Mouse (Mus musculus): ENCODE results near the gene Cfap57. TPM values are rescaled to one million over a fixed set of nuclear protein-coding genes. Genes with fewer than 3 reads are reported as not detected.

The Cfap57 gene
- polyA plus RNA-seq, 1 experiment from 2014 or later: 0.31 TPM

DNA sequence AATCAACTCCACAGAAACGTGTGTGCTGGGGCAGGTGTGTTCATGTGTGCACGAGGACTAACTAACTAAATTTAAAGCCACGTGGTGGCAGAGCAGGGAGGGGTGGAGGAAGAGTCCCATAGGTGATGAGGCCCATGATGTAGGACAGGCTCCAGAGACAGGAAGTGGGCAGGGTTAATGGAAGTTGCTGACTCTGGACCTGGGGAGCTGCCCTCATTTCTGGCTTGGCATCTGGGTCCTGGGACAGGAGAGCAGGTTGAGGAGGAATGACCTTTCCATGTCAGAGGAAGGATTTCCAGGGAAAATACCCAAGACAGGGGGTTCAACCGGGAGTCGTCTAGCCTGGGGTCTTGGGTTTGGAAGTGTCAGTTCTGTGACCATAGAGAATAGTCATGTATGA, 87.9 kb downstream of the Cfap57 start:
- no peak for ATAC-seq (ENCODE audit: low FRiP score, low read depth)
- H3K4me2 ChIP-seq (replicated peaks): no peak overlapping the region
- H3K9me3 ChIP-seq: no peaks in the 10 kb centered on the region
- H3K4me3 ChIP-seq: no peak overlapping the region
- no peak overlapping the region for H3K27ac ChIP-seq
- H3K9ac ChIP-seq: no peak overlapping the region
- H3K4me1 ChIP-seq: no peaks in the 10 kb centered on the region
- H3K27me3 ChIP-seq: no peaks in the 10 kb centered on the region
- 71% methylated on average over 5 of the region's 5 CpGs for WGBS
- H3K36me3 ChIP-seq: no peaks in the 10 kb centered on the region

DNA sequence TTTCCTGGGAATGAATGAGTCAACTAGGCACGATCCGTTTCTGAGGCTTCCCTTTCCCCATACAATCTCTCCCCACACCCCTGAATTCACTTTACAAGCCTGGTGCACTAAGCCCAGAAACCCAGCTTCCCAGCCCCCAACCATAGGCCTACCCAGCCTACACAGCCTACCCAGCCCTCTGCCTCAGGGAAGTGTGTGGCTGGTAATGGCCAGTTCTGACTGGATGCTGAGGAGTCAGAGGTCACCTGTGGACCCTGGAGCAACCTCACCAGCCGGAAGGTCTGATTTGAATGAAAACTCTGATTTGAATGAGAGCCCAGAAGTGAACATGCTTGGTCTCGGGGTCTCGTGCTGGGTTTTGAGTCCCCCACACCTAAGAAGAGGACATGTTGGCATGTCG, 92.9 kb downstream of the Cfap57 start:
- no peak overlapping the region for H3K4me3 ChIP-seq

DNA sequence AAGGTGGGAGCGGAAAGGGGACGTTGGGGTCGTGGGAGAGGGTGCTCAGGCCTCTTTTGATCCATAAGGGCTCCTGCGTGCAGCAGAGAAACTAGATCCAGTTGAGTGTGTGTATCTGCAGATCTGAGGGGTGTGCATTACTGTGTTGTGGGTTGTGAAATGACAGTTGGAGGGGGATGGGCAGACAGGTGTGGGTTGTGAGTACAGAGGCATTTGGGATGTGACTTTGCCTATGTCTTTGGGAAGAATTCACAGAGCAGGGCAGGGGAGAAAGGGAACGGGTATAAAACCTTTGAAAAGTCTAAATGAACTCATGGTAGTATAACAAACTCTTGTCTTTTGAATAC, 93.3 kb downstream of the Cfap57 start:
- Histone ChIP-seq H3K4me2 (replicated peaks) (peak overlapping the region; percentile 26; the same call in 1 of the 2 replicates), H3K4me1 (peaks cover 9% of the 10 kb centered on the region; the same call in 1 of the 2 replicates), H3K4me3 (no peak overlapping the region), H3K9ac (no peak overlapping the region), H3K27ac (no peak overlapping the region), H3K36me3 (no peaks in the 10 kb centered on the region), H3K27me3 (no peaks in the 10 kb centered on the region; the same call in 1 of the 2 replicates), H3K9me3 (no peaks in the 10 kb centered on the region)
- 36% methylated on average over 5 of the region's 5 CpGs for WGBS
- ATAC-seq (ENCODE audit: low FRiP score, low read depth): no peak

More for the DNA sequence above, 92.9 kb downstream of the Cfap57 start:
- no peaks in the 10 kb centered on the region; the same call in 1 of the 2 replicates for H3K27me3 ChIP-seq
- H3K36me3 ChIP-seq: no peaks in the 10 kb centered on the region
- WGBS: 79% methylated on average over 6 of the region's 6 CpGs
- H3K4me2 ChIP-seq (replicated peaks): no peak overlapping the region
- H3K4me1 ChIP-seq: peaks cover 9% of the 10 kb centered on the region; the same call in 1 of the 2 replicates
- H3K9ac ChIP-seq: no peak overlapping the region
- no peaks in the 10 kb centered on the region for H3K9me3 ChIP-seq
- no peak overlapping the region for H3K27ac ChIP-seq
- ATAC-seq (ENCODE audit: low FRiP score, low read depth): no peak

DNA sequence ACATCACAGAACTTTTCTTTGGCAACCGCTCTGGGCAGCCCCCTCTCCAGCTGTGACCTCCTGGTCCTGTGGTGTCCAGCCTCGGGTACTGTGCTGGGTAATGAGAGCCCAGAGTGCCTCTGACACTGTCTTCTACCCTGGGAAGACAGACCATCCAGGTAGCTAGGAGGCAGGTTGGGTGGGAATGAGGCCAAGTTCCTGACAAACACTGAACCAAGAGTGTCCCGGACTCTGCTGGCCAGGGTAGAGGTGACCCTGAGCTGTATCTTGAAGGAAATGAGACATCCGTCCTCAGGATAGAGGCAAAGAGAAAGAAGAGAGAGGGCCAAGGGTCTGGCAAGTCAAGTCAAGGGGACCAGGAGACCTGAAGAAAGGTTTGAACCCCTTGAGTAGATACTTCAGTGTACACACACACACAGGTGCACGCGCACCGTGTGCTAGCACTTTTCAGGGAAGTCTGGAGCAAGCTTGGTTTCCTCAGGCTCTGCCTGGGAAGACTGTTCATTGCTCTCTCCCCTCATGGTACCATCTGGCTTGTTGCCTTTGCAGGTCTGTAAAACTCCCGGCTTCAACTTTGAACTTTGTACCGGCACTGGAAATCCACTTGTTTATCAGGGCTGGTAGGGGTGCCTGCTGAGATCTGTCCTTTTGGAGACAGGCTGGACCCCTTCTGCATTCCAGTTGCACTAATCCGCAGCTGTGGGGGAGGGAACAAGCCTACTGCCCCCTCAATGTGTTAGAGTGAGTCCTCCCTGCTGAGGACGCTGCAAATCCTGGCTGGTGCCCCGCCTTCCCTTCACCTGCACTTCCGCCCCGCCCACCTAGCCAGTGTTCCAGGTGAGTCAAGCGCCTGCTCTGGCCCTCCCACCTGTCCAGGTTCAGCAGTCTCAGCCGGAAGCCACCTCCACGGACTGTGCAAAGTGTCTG, 93.9 kb downstream of the Cfap57 start, which contains the start of gene 2610528J11Rik:
TSS of gene 2610528J11Rik (plus strand) at position 592 of the 927 bp plus-strand sequence.
- no peak within 1 kb of the TSS for H3K4me3 ChIP-seq

DNA sequence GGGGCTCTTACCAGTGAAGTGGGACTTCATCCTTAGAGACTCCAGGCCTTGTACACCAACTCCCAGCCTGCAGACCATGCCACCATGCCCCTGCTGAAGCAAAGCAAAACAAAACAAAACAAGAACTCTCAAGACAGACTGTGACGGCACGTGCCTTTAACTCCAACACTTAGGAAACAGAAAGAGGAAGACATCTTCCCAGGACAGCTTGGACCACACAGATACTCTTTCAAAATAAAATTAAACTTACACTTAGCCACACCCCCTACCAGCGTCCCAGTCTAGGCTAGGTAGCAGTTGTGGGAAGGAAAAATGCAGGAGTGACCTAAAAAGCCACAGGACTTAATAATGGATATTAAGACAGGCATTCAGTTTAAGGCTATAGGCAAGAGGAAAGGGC, 94.8 kb downstream of the Cfap57 start:
- no peak overlapping the region for H3K27ac ChIP-seq
- H3K4me2 ChIP-seq (replicated peaks): no peak overlapping the region
- no peaks in the 10 kb centered on the region for H3K36me3 ChIP-seq
- peaks cover 9% of the 10 kb centered on the region; the same call in 1 of the 2 replicates for H3K4me1 ChIP-seq
- no peak overlapping the region for H3K4me3 ChIP-seq
- H3K9ac ChIP-seq: no peak overlapping the region
- no peaks in the 10 kb centered on the region; the same call in 1 of the 2 replicates for H3K27me3 ChIP-seq
- no peaks in the 10 kb centered on the region for H3K9me3 ChIP-seq
- ATAC-seq (ENCODE audit: low FRiP score, low read depth): no peak
- 68% methylated on average over 3 of the region's 3 CpGs for WGBS

More for the DNA sequence above, 93.9 kb downstream of the Cfap57 start, which contains the start of gene 2610528J11Rik:
- H3K27ac ChIP-seq: no peak within 1 kb of the TSS
- WGBS: 39% methylated on average over 17 of the region's 17 CpGs
- H3K4me1 ChIP-seq: peaks cover 9% of the 10 kb centered on the region; the same call in 1 of the 2 replicates
- no peaks in the 10 kb centered on the region; the same call in 1 of the 2 replicates for H3K27me3 ChIP-seq
- no peaks in the 10 kb centered on the region for H3K36me3 ChIP-seq
- no peaks in the 10 kb centered on the region for H3K9me3 ChIP-seq
- no peak within 1 kb of the TSS for H3K9ac ChIP-seq
- H3K4me2 ChIP-seq (replicated peaks): peak within 1 kb of the TSS; percentile 26; the same call in 1 of the 2 replicates
- no peak for ATAC-seq (ENCODE audit: low FRiP score, low read depth)

DNA sequence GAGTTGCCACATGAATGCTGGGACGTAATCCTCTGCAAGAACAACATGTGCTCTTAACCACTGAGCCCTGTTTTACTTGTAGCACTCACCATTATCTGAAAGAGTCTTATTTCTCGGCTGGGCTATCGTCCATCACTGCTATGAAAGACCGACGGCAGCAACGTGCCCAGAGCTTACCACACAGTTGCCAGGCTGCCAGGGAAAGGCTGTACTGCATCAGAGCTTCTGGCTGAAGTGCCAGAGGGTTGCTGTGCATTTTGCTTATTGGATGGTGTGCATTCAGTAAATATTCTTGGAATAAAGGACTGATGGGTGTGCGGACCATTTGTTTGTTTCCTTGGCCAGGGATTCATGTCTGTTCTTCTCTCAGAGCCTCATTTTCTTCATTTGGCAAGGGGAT, 96.6 kb downstream of the Cfap57 start:
- Histone ChIP-seq H3K36me3 (no peaks in the 10 kb centered on the region), H3K4me1 (peaks cover 9% of the 10 kb centered on the region; the same call in 1 of the 2 replicates), H3K4me3 (no peak overlapping the region), H3K27me3 (no peaks in the 10 kb centered on the region; the same call in 1 of the 2 replicates), H3K4me2 (replicated peaks) (no peak overlapping the region), H3K9ac (no peak overlapping the region), H3K9me3 (no peaks in the 10 kb centered on the region), H3K27ac (no peak overlapping the region)
- WGBS: 66% methylated on average over 7 of the region's 7 CpGs
- ATAC-seq (ENCODE audit: low FRiP score, low read depth): no peak

DNA sequence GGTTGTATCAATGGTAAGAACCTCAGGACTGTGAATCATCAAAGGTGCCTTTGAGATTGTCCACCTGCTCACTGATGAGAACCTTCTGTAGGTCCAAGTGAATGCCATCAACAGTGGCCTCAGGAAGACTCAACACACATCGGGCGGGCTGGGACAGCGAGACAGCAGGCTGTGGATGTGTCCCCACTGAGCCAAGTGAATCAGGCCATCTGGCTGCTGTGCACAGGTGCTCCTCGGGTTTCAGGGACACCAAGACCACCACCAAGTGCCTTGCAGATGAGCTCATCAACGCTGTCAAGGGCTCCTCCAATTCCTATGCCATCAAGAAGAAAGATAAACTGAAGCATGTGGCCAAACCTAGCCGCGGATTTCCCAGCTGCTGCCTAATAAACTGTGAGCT, 98.3 kb downstream of the Cfap57 start:
- no peak overlapping the region for H3K9ac ChIP-seq
- no peak for ATAC-seq (ENCODE audit: low FRiP score, low read depth)
- H3K9me3 ChIP-seq: no peaks in the 10 kb centered on the region
- H3K27me3 ChIP-seq: peaks cover 13% of the 10 kb centered on the region
- no peak overlapping the region for H3K27ac ChIP-seq
- H3K4me2 ChIP-seq (replicated peaks): no peak overlapping the region
- 72% methylated on average over 7 of the region's 7 CpGs for WGBS
- no peak overlapping the region for H3K4me3 ChIP-seq
- H3K4me1 ChIP-seq: peaks cover 9% of the 10 kb centered on the region; the same call in 1 of the 2 replicates
- H3K36me3 ChIP-seq: no peaks in the 10 kb centered on the region

DNA sequence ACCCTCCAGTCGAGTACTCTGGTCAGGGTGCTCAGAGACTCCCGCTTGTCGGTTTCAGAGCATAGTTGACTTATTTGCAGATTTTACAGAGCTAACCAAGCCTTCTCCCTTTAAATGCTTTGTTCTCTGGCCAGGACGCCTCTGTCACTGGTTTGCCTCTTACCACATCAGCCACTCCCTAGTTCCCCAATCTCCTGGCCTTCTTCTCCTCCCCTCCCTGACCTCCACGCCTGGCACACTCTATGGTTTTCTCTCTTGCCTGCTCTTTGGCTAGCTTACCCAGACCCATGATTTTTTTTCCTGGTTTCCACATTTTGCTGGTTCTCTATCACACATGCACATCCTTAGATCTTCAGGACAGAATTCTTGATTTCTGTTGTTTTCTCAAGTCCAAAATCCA, 102.4 kb downstream of the Cfap57 start:
- no peak for ATAC-seq (ENCODE audit: low FRiP score, low read depth)
- WGBS: 65% methylated on average over 5 of the region's 5 CpGs
- Histone ChIP-seq H3K4me1 (peaks cover 9% of the 10 kb centered on the region; the same call in 1 of the 2 replicates), H3K4me2 (replicated peaks) (no peak overlapping the region), H3K36me3 (no peaks in the 10 kb centered on the region), H3K27me3 (peaks cover 31% of the 10 kb centered on the region), H3K4me3 (no peak overlapping the region), H3K27ac (no peak overlapping the region), H3K9me3 (no peaks in the 10 kb centered on the region), H3K9ac (no peak overlapping the region)

DNA sequence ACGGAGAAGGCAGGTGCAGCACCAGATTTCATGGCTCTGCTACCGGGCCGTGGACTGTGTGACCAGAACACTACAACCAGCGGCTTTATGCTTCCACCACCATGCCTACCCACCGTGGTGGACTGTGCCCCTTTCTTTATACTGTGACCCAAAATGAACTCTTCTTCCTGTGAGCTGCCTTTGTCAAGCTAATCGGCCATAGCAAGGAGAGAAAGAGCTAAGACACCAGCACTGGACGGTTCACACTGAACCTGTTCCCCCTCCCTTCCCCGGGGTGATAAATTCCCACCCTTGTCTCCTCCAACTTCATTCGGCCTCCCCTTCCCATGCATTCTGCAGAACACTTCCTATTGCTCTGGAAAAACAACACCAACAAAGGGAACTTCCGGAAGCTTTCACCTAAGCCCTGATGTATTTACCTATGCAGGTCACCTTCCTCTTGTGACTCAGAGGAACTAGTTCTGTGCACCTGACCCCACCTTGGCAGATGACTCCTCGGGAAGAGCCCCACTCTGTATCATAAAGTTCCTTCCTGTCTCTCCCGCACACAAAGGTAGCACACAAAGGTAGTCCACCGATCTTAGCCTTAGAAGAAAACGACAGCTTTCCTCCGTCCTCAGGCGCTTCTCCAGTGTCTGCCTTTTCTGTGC, 103.0 kb downstream of the Cfap57 start:
- H3K36me3 ChIP-seq: no peaks in the 10 kb centered on the region
- no peak overlapping the region for H3K4me2 ChIP-seq (replicated peaks)
- H3K9ac ChIP-seq: no peak overlapping the region
- H3K9me3 ChIP-seq: no peaks in the 10 kb centered on the region
- H3K4me1 ChIP-seq: peaks cover 9% of the 10 kb centered on the region; the same call in 1 of the 2 replicates
- peaks cover 31% of the 10 kb centered on the region for H3K27me3 ChIP-seq
- 44% methylated on average over 16 of the region's 16 CpGs for WGBS
- no peak overlapping the region for H3K4me3 ChIP-seq
- no peak for ATAC-seq (ENCODE audit: low FRiP score, low read depth)
- H3K27ac ChIP-seq: no peak overlapping the region

DNA sequence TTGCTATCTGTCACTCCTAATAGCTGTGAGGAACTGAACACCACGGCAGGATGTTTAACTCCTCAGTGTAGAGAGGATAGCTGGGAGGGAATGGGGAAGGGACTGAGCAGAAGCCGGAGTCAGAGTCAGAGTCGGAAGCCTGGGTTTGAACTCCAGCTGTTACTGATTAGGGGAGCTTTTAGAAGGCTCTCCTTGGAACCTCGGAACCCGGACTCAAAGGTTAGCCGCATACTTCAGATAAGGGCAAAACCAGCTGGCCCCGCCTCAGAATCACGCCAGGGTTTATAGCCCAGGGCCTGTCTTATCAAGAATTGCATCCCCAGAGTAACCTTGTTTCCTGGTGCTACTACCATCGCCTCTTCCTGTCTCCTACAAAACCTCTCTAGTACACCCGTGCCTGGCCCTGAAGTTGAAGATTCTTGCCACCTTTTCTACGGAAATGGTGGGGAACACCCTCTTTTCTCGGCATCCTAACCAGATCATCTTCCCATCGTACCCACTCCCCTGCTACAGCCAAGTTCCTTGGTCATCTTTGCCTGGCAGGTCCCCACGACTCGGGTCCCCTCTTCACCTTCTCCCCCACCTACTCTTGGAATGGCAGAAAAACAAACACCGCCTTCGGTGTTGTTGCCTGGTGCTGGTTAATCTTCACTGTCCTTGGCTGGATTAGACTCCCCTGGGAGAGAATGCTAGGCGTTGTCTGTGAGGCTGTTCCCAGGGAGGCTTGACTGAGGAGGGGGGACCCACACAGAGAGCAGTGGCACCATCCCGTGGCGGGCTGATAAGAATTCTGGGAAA, 103.7 kb downstream of the Cfap57 start:
- H3K9me3 ChIP-seq: no peaks in the 10 kb centered on the region
- peaks cover 9% of the 10 kb centered on the region; the same call in 1 of the 2 replicates for H3K4me1 ChIP-seq
- peaks cover 31% of the 10 kb centered on the region for H3K27me3 ChIP-seq
- no peak overlapping the region for H3K9ac ChIP-seq
- H3K4me2 ChIP-seq (replicated peaks): no peak overlapping the region
- H3K27ac ChIP-seq: no peak overlapping the region
- WGBS: 12% methylated on average over 20 of the region's 20 CpGs
- no peaks in the 10 kb centered on the region for H3K36me3 ChIP-seq
- no peak overlapping the region for H3K4me3 ChIP-seq
- ATAC-seq (ENCODE audit: low FRiP score, low read depth): no peak

DNA sequence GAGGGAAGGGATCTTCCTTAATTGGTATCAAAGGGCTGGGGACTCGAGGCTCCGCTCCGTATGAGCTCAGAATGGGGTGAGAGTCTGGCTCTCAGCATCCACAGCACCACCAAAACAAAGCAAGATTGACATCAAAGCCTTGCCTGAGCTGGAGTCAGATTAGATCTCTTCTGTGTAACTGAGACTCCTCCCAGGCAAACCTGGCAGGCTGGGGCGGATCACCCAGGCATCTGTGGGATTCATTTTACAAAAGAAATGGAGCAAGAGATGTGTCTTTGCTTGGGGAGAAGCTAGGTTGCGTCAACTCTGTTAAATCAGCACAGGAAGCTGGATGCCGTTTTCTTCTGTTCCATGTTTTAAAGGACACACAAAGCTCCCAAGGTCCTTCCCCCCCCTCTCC, 111.5 kb downstream of the Cfap57 start:
- Histone ChIP-seq H3K9me3 (no peaks in the 10 kb centered on the region), H3K4me2 (replicated peaks) (no peak overlapping the region), H3K27me3 (no peaks in the 10 kb centered on the region), H3K27ac (no peak overlapping the region), H3K9ac (no peak overlapping the region), H3K36me3 (no peaks in the 10 kb centered on the region), H3K4me1 (no peaks in the 10 kb centered on the region), H3K4me3 (no peak overlapping the region)
- ATAC-seq (ENCODE audit: low FRiP score, low read depth): no peak
- WGBS: 23% methylated on average over 6 of the region's 6 CpGs

Measured in limb, embryonic 13.5 days (tissue).